Mouse (Mus musculus) embryonic facial prominence, embryonic 14.5 days (tissue): Measurements from ENCODE around the gene Nck2. TPM values are rescaled to one million over a fixed set of nuclear protein-coding genes. Genes with fewer than 3 reads are reported as not detected.

ENCODE experiments used
- ATAC-seq: fragments of 200-750 bp; cut with Nextera tagmentation; 2 replicates; pipeline ENCODE4 v1.8.0; 2017; ENCODE audit warnings: low read depth, moderate number of reproducible peaks, moderate TSS enrichment
- DNase-seq: peaks from one replicate; pipeline ENCODE4 v3.0.0-alpha.2; 2015; ENCODE audit warnings: low spot score
- H3K27ac ChIP-seq: fragments of 300-500 bp; sonication (generic); replicated peaks from 2 replicates; pipeline ENCODE4 v1.5.1; 2014; ENCODE audit warnings: low read depth, mild to moderate bottlenecking, low read length, moderate library complexity
- H3K27me3 ChIP-seq: fragments of 300-500 bp; sonication (generic); replicated peaks from 2 replicates; pipeline ENCODE4 v1.6.1; 2014; ENCODE audit warnings: low read length; ENCODE audit not compliant: control insufficient read depth, insufficient read depth
- H3K36me3 ChIP-seq: fragments of 300-500 bp; sonication (generic); 2 replicates; pipeline ENCODE4 v1.6.1; 2014; ENCODE audit warnings: low read length, mixed read lengths; ENCODE audit not compliant: control insufficient read depth, insufficient read depth
- H3K4me1 ChIP-seq: fragments of 300-500 bp; sonication (generic); 2 replicates; pipeline ENCODE4 v1.6.1; 2014; ENCODE audit warnings: antibody characterized with exemption, low read length; ENCODE audit not compliant: control insufficient read depth, insufficient read depth
- H3K4me2 ChIP-seq: fragments of 300-500 bp; sonication (generic); 2 replicates; pipeline ENCODE4 v1.6.1; 2014; ENCODE audit warnings: low read depth, mild to moderate bottlenecking, low read length, moderate library complexity, mixed read lengths
- H3K4me3 ChIP-seq: fragments of 300-500 bp; sonication (generic); 2 replicates; pipeline ENCODE4 v1.5.1; 2014; ENCODE audit warnings: low read depth, mild to moderate bottlenecking, low read length
- H3K9ac ChIP-seq: fragments of 300-500 bp; sonication (generic); 2 replicates; pipeline ENCODE4 v1.6.1; 2014; ENCODE audit warnings: low read depth, mild to moderate bottlenecking, low read length, moderate library complexity, mixed read lengths
- H3K9me3 ChIP-seq: fragments of 300-500 bp; sonication (generic); 2 replicates; pipeline ENCODE4 v1.6.1; 2016; ENCODE audit warnings: low read length; ENCODE audit not compliant: control insufficient read depth
- WGBS: fragments of 180-500 bp; shearing (Covaris S2); extraction: QIAGEN DNeasy Blood & Tissue Kit; methylation state at CpG from one replicate; pipeline ENCODE4 v1.1.7; 2014; 5-methylcytosine and 5-hydroxymethylcytosine counted together
- polyA plus RNA-seq: library from polyadenylated mRNA; unstranded; fragments of >200 nt; fragmentation: Nextera tagmentation; extraction: Ambion mirVana; gene quantifications from 2 replicates; pipeline ENCODE4 v1.2.1, GENCODE M21; 2014

Nck2 gene
- polyA plus RNA-seq, 1 experiment from 2014 or later, result 37.3 TPM

GRCm38 (mm10) chr1:43457012-43457766 is 12.8 kb downstream of the Nck2 start:
- WGBS, result 87% methylated on average over 7 of the region's 7 CpGs
- no peak for ATAC-seq
- Histone ChIP-seq H3K27ac (no peak overlapping the region), H3K4me2 (no peak overlapping the region), H3K27me3 (no peaks in the 10 kb centered on the region), H3K9ac (no peak overlapping the region), H3K36me3 (peaks cover 9% of the 10 kb centered on the region; the same call in 1 of the 2 replicates), H3K4me3 (no peak overlapping the region), H3K9me3 (no peaks in the 10 kb centered on the region), H3K4me1 (peaks cover 10% of the 10 kb centered on the region; the same call in 1 of the 2 replicates)
- DNase-seq, result no peak

GRCm38 (mm10) chr1:43460468-43460867 is 16.1 kb downstream of the Nck2 start:
- H3K4me1 ChIP-seq, result peaks cover 15% of the 10 kb centered on the region
- H3K36me3 ChIP-seq, result peaks cover 9% of the 10 kb centered on the region; the same call in 1 of the 2 replicates
- no peak for ATAC-seq
- no peaks in the 10 kb centered on the region for H3K9me3 ChIP-seq
- H3K4me3 ChIP-seq, result no peak overlapping the region
- no peak overlapping the region for H3K9ac ChIP-seq
- WGBS, result 95% methylated on average over 5 of the region's 5 CpGs
- no peak for DNase-seq
- H3K27ac ChIP-seq, result no peak overlapping the region
- H3K4me2 ChIP-seq, result no peak overlapping the region
- no peaks in the 10 kb centered on the region for H3K27me3 ChIP-seq

- 68% methylated on average over 4 of the region's 4 CpGs for WGBS
- ATAC-seq (no peak), DNase-seq (no peak)
- H3K4me2 ChIP-seq, result no peak overlapping the region
- H3K27ac ChIP-seq, result no peak overlapping the region
- H3K4me3 ChIP-seq, result no peak overlapping the region
- peaks cover 21% of the 10 kb centered on the region for H3K4me1 ChIP-seq
- no peak overlapping the region for H3K9ac ChIP-seq
- H3K9me3 ChIP-seq, result no peaks in the 10 kb centered on the region
- peaks cover 9% of the 10 kb centered on the region; the same call in 1 of the 2 replicates for H3K36me3 ChIP-seq
- H3K27me3 ChIP-seq, result no peaks in the 10 kb centered on the region
These were observed 18.3 kb downstream of the Nck2 start for GRCm38 (mm10) chr1:43462666-43463065.

DNA sequence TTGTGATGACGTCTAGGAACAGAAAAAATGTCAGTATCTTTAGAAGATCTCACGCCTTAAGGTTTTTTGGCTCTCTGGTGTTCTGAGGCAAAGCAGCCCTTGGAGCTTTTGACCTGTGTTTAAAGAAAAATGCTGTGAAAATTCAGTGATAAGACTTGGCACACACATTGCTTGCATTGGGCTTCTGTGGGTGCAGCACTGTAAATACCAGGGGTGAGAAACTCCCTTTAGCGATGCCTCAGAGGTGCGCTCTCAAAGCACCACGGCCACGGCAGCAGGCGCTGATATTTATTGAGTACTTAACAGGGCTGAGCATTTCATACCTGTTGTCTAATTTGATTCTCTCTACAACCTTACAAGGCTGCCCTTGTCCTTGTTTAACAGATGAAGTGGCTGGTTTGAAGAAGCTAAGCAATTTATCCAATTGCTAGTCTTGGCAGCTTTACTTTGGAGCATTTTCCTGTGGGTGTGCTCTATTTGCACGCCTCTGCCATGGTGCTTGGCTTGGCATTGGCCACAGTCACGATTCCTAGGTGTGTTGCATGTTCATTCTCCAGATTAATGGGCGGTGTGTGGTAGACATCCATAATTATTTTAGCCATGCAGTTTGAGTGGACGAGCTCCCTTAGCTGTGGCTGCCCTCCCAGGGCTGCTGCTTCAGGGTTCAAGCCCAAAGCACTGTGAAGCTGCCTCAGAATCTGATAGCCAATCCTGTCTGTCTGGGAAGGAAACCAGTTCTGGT is 19.7 kb downstream of the Nck2 start:
- no peak for DNase-seq
- ATAC-seq, result no peak; the same call in 1 of the 2 replicates

DNA sequence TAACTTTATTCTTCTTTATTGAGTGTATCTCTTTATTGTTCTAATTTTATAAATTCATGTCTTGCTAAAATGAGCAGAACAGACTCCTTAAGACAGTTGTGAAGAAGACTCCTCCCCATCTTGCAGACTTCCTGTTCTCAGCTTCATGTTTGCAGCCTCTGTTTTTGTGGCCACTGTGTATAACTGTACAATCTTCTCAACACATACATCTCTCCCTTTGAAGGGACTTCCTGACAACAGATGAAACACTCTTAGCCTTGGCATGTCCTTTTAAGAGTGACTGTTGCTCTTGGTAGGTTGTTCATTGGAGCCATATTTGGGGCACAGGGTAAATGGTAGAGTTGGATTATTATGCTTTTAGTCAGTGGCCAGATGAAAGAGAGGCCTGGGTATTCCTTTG is 20.6 kb downstream of the Nck2 start:
- no peaks in the 10 kb centered on the region for H3K27me3 ChIP-seq
- ATAC-seq, result no peak
- peaks cover 9% of the 10 kb centered on the region; the same call in 1 of the 2 replicates for H3K36me3 ChIP-seq

More for the DNA sequence above, 19.7 kb downstream of the Nck2 start:
- WGBS, result 74% methylated on average over 11 of the region's 11 CpGs
- no peak overlapping the region for H3K4me2 ChIP-seq
- no peaks in the 10 kb centered on the region for H3K9me3 ChIP-seq
- H3K27ac ChIP-seq, result no peak overlapping the region
- H3K27me3 ChIP-seq, result no peaks in the 10 kb centered on the region
- H3K4me1 ChIP-seq, result peaks cover 30% of the 10 kb centered on the region
- no peak overlapping the region for H3K4me3 ChIP-seq
- H3K9ac ChIP-seq, result no peak overlapping the region
- peaks cover 9% of the 10 kb centered on the region; the same call in 1 of the 2 replicates for H3K36me3 ChIP-seq

GRCm38 (mm10) chr1:43465957-43466624 is 21.7 kb downstream of the Nck2 start:
- no peaks in the 10 kb centered on the region for H3K27me3 ChIP-seq
- ATAC-seq (no peak), DNase-seq (no peak)
- no peaks in the 10 kb centered on the region for H3K9me3 ChIP-seq
- peaks cover 8% of the 10 kb centered on the region; the same call in 1 of the 2 replicates for H3K36me3 ChIP-seq
- H3K4me2 ChIP-seq, result no peak overlapping the region
- WGBS, result 75% methylated on average over 9 of the region's 9 CpGs
- peaks cover 39% of the 10 kb centered on the region for H3K4me1 ChIP-seq
- no peak overlapping the region for H3K9ac ChIP-seq
- H3K4me3 ChIP-seq, result no peak overlapping the region
- no peak overlapping the region for H3K27ac ChIP-seq

More for the DNA sequence above, 20.6 kb downstream of the Nck2 start:
- no peak overlapping the region for H3K4me2 ChIP-seq
- no peak overlapping the region for H3K4me3 ChIP-seq
- H3K4me1 ChIP-seq, result peaks cover 37% of the 10 kb centered on the region
- no peak overlapping the region for H3K9ac ChIP-seq
- no peaks in the 10 kb centered on the region for H3K9me3 ChIP-seq
- H3K27ac ChIP-seq, result no peak overlapping the region
- DNase-seq, result no peak

- Histone ChIP-seq H3K4me3 (no peak overlapping the region), H3K36me3 (no peaks in the 10 kb centered on the region; the same call in 1 of the 2 replicates), H3K27me3 (no peaks in the 10 kb centered on the region), H3K9ac (no peak overlapping the region), H3K27ac (no peak overlapping the region), H3K4me2 (no peak overlapping the region), H3K4me1 (peaks cover 43% of the 10 kb centered on the region), H3K9me3 (no peaks in the 10 kb centered on the region)
- WGBS, result 85% methylated on average over 8 of the region's 8 CpGs
- ATAC-seq (no peak), DNase-seq (no peak)
These were observed 23.3 kb downstream of the Nck2 start for GRCm38 (mm10) chr1:43467656-43468055.

DNA sequence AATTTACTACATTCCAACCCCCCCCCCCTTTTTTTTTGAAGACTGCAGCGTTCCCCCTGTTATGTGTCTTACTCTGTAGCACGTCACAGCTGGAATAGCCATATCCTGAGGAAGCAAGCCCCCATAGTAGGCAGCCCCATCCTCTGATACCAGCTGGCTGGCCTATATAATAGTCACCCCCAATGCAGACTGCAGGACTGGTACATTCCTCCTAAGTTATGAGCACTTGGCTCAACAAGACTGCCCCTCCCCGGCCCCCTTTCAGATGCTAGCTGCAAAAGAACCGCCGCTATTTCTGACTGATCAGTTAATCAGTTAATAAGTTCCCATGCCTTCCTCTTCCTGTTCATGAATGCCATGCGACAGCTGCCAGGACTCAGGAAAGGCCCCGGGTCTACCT is 23.8 kb downstream of the Nck2 start:
- H3K27ac ChIP-seq, result no peak overlapping the region
- ATAC-seq, result no peak

More for the DNA sequence above, 23.8 kb downstream of the Nck2 start:
- Histone ChIP-seq H3K27me3 (no peaks in the 10 kb centered on the region), H3K4me2 (no peak overlapping the region), H3K36me3 (no peaks in the 10 kb centered on the region; the same call in 1 of the 2 replicates), H3K9me3 (no peaks in the 10 kb centered on the region), H3K4me3 (no peak overlapping the region), H3K4me1 (peaks cover 41% of the 10 kb centered on the region), H3K9ac (no peak overlapping the region)
- DNase-seq, result no peak
- 59% methylated on average over 7 of the region's 7 CpGs for WGBS
